Mouse (Mus musculus) hindbrain, embryonic 11.5 days (tissue): ENCODE results near the gene Lsamp. TPM values are rescaled to one million over a fixed set of nuclear protein-coding genes. Genes with fewer than 3 reads are reported as not detected.

Experiments used
- ATAC-seq: fragments of 200-750 bp; cut with Nextera tagmentation; 2 replicates; pipeline ENCODE4 v1.8.0; 2017; ENCODE audit warnings: mild to moderate bottlenecking, moderate TSS enrichment, moderate library complexity; ENCODE audit not compliant: low FRiP score
- DNase-seq: peaks from one replicate; pipeline ENCODE4 v3.0.0-alpha.2; 2015; ENCODE audit warnings: low spot score
- H3K27ac ChIP-seq: fragments of 300-500 bp; sonication (generic); 2 replicates; pipeline ENCODE4 v1.5.1; 2014; ENCODE audit warnings: mild to moderate bottlenecking, low read depth, low read length
- H3K27me3 ChIP-seq: fragments of 300-500 bp; sonication (generic); 2 replicates; pipeline ENCODE4 v1.6.1; 2014; ENCODE audit warnings: mild to moderate bottlenecking, low read length, moderate library complexity, mixed read lengths; ENCODE audit not compliant: control insufficient read depth, insufficient read depth
- H3K36me3 ChIP-seq: fragments of 300-500 bp; sonication (generic); 2 replicates; pipeline ENCODE4 v1.6.1; 2014; ENCODE audit warnings: mild to moderate bottlenecking, low read length, moderate library complexity, mixed read lengths; ENCODE audit not compliant: control insufficient read depth, insufficient read depth
- H3K4me1 ChIP-seq: fragments of 300-500 bp; sonication (generic); replicated peaks from 2 replicates; pipeline ENCODE4 v1.6.1; 2014; ENCODE audit warnings: low read length, mixed read lengths; ENCODE audit not compliant: control insufficient read depth, insufficient read depth
- H3K4me2 ChIP-seq: fragments of 300-500 bp; sonication (generic); replicated peaks from 2 replicates; pipeline ENCODE4 v1.6.1; 2014; ENCODE audit warnings: mild to moderate bottlenecking, low read depth, low read length
- H3K4me3 ChIP-seq: fragments of 300-500 bp; sonication (generic); 2 replicates; pipeline ENCODE4 v1.5.1; 2014; ENCODE audit warnings: low read depth, low read length
- H3K9ac ChIP-seq: fragments of 300-500 bp; sonication (generic); 2 replicates; pipeline ENCODE4 v1.6.1; 2014; ENCODE audit warnings: low read depth, low read length
- H3K9me3 ChIP-seq: fragments of 300-500 bp; sonication (generic); 2 replicates; pipeline ENCODE4 v1.6.1; 2016; ENCODE audit warnings: low read length; ENCODE audit not compliant: control insufficient read depth
- WGBS: fragments of 180-500 bp; shearing (Covaris S2); extraction: QIAGEN DNeasy Blood & Tissue Kit; methylation state at CpG from one replicate; pipeline ENCODE4 v1.1.7; 2014; 5-methylcytosine and 5-hydroxymethylcytosine counted together
- polyA plus RNA-seq: library from polyadenylated mRNA; unstranded; fragments of >200 nt; fragmentation: Nextera tagmentation; extraction: Ambion mirVana; gene quantifications from 2 replicates; pipeline ENCODE4 v1.2.1, GENCODE M21; 2014

Lsamp gene
- polyA plus RNA-seq, 1 experiment from 2014 or later, result 16.3 TPM

DNA sequence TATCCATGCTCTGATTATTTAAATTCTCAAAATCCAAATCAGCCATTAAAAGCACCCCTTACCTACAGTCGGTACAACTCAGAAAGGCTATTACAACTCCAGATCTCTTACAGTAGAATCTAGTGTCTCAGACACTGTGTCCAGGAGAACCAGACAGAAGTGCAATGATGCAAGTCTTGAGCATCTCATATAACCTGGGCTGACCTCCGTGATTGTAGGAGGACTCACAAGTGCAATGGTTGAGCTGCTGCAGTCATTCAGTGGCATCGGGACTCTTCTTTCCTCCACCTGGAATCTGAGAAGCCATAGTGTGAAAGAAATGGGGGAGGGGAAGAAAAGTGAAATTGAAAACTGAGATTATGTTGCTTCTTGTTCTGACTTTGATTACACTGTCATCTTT lies 1850.5 kb downstream of the Lsamp start:
- Histone ChIP-seq H3K27ac (no peak overlapping the region), H3K36me3 (no peaks in the 10 kb centered on the region), H3K4me2 (no peak overlapping the region), H3K4me1 (no peaks in the 10 kb centered on the region), H3K27me3 (no peaks in the 10 kb centered on the region), H3K9ac (no peak overlapping the region), H3K4me3 (no peak overlapping the region), H3K9me3 (no peaks in the 10 kb centered on the region)
- WGBS, result 77% methylated on average over 3 of the region's 3 CpGs
- DNase-seq (no peak), ATAC-seq (no peak)

DNA sequence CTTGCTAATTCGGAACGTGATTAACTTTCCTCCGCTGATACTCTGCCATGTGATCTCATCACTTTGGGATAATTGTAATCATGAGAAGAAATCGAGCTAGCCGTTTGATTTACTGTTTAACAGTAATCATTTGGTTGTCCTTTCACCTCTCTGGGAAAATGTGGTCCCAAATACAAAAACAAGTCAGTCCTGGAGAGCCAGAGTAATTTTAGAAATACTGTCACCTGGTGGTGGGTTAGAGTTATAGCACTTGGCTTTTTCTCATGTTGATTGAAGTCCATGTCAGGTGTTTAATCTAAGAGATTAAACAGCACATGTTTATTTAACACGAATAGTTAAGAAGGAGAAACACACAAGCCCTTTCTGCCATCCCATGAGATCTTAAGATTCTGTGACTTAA lies 1851.6 kb downstream of the Lsamp start:
- ATAC-seq, result no peak; the same call in 1 of the 2 replicates
- Histone ChIP-seq H3K4me1 (no peaks in the 10 kb centered on the region), H3K4me3 (no peak overlapping the region), H3K9ac (no peak overlapping the region), H3K36me3 (no peaks in the 10 kb centered on the region), H3K4me2 (no peak overlapping the region), H3K27me3 (no peaks in the 10 kb centered on the region), H3K27ac (no peak overlapping the region), H3K9me3 (no peaks in the 10 kb centered on the region)
- DNase-seq, result peak; percentile 49
- WGBS, result 67% methylated on average over 6 of the region's 6 CpGs

DNA sequence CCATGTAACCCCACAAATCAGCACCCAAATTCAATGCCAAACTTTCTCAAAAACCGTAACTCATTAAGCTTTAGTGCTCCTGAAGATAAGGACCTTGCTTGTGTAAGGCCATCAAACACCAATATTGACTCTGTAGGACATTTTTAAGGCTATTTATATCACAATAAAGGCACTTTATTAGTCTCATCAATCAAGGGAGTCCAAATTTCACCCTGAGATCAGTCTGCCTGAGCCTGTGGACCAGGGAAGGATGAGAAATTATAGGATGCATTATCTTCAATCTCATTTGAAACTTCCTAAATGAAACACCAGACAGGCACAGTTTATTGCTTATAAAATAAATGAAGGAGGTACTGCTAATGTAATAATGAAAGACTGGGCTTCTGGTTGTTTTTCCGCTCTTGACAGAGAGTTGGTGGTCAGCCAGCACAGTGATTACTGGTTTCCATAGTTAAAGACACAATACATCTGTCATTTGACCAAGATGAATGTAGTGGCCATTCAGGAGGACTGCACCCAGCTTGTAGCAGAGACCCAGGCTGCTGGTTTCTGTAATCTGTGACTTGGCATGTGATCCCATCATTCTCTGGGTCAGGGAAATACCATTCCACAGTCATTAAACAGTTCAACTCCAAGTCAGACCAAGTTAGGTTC lies 1855.7 kb downstream of the Lsamp start:
- Histone ChIP-seq H3K9ac (no peak overlapping the region), H3K4me1 (no peaks in the 10 kb centered on the region), H3K9me3 (no peaks in the 10 kb centered on the region), H3K27ac (no peak overlapping the region), H3K27me3 (no peaks in the 10 kb centered on the region), H3K4me2 (no peak overlapping the region), H3K36me3 (no peaks in the 10 kb centered on the region), H3K4me3 (no peak overlapping the region)
- WGBS, result 71% methylated on average over 2 of the region's 2 CpGs
- DNase-seq (no peak), ATAC-seq (0 out of 2 replicates have a peak, but pooled peaks have one; percentile 14)

DNA sequence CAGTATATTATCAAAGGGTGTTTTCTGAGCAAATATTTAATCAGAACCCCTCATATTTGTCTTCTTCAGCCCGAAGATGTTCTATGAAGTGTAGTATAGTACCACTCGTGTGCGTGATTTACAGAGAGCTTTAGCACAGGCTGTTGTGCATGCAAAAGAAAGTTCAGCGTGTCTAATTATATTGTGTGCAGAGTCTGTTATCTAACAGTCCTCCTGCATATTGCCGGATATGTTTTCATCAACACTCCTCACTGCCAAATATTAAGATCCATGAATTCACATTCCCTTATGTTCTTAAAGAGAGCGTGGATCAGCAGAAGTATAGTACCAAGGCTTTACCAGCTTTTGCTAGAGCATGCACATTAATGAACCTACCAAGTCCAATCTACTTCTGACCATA lies 1862.7 kb downstream of the Lsamp start:
- ATAC-seq, result no peak
- DNase-seq, result no peak
- H3K36me3 ChIP-seq, result no peaks in the 10 kb centered on the region
- H3K27ac ChIP-seq, result no peak overlapping the region
- 92% methylated on average over 6 of the region's 6 CpGs for WGBS
- H3K27me3 ChIP-seq, result no peaks in the 10 kb centered on the region
- H3K9me3 ChIP-seq, result no peaks in the 10 kb centered on the region
- no peak overlapping the region for H3K9ac ChIP-seq
- no peak overlapping the region for H3K4me3 ChIP-seq
- no peak overlapping the region for H3K4me2 ChIP-seq
- no peaks in the 10 kb centered on the region for H3K4me1 ChIP-seq

DNA sequence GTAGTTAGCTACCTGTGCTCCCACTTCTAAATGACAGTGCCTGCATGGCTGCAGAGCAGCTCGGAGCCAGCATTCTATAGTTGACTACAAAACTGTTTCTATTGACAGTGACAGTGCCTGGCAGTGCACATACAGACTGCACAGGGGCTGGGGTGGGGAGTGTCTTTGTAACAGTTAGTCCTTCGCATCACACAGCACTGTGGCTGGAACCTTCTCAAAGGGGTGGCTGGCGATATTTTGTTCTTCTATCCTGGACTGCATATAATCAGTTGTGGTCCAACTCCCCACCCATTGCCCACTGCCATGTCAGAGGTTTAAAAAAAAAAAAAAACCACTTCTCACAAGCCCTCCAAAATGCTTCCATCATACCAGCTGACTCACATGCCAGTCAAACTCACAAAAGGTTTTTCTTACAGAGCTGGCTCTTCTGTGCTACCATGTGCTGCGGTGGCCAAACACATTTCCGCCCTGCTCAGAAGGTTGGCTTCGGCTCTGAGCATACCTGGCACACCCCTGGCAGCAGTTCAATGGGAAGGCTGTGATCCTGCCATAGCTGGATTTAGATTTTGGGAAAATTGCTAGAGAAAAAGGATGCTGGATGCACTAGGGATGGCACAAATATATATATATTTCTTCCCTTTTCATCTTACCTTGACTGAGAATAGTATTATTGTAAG lies 1887.9 kb downstream of the Lsamp start:
- Histone ChIP-seq H3K9ac (no peak overlapping the region), H3K4me1 (no peaks in the 10 kb centered on the region), H3K4me2 (no peak overlapping the region), H3K36me3 (no peaks in the 10 kb centered on the region), H3K27ac (no peak overlapping the region), H3K9me3 (no peaks in the 10 kb centered on the region), H3K27me3 (no peaks in the 10 kb centered on the region), H3K4me3 (no peak overlapping the region)
- WGBS, result 84% methylated on average over 6 of the region's 6 CpGs
- ATAC-seq, result no peak
- no peak for DNase-seq

DNA sequence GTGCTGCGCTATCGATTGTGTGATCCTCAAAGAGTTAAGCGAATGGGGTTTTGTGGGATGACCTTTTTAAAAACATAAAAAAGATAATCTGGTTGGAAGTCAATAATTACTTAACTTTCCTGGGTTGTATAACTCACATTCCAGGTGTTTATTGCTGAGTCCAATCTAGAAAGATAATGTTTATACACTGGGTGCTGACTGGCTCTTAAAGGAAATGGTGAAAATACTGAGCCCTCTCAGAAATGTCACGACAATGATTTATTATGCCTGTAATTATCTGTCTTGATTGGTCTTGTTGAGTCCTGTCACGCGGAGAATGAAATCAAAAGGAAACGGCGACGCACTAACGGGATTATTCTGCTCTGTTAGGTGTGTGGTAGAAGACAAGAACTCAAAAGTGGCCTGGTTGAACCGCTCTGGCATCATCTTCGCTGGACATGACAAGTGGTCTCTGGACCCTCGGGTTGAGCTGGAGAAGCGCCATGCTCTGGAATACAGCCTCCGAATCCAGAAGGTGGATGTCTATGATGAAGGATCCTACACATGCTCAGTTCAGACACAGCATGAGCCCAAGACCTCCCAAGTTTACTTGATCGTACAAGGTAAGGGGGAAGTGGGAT lies 1904.5 kb downstream of the Lsamp start:
- Histone ChIP-seq H3K9ac (no peak overlapping the region), H3K9me3 (no peaks in the 10 kb centered on the region), H3K27ac (no peak overlapping the region), H3K27me3 (no peaks in the 10 kb centered on the region), H3K4me3 (no peak overlapping the region), H3K4me1 (no peaks in the 10 kb centered on the region), H3K4me2 (no peak overlapping the region), H3K36me3 (no peaks in the 10 kb centered on the region)
- DNase-seq (no peak), ATAC-seq (no peak)
- WGBS, result 77% methylated on average over 16 of the region's 16 CpGs

DNA sequence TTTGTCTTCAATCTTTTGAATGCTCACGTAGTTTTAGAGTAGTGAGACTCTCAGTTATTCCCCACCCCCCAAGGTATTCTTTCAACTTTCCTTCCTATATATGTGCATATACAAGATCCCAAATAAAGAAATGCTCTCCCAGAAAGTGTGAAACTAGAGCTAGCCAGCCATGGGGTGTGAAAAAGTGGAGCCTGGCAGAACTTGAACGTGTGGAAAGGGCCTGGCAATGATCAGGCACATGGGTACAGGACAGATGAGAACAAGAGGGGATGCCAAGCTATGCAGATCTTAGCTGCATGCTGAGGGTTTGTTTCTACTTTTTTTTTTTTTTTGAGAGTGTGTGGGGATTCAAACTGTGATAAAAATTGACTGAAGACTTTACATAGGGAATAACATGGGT lies 1916.6 kb downstream of the Lsamp start:
- no peaks in the 10 kb centered on the region for H3K27me3 ChIP-seq
- ATAC-seq, result no peak
- no peak overlapping the region for H3K4me3 ChIP-seq
- no peak overlapping the region for H3K4me2 ChIP-seq
- no peak overlapping the region for H3K9ac ChIP-seq
- WGBS, result 57% methylated on average over 2 of the region's 2 CpGs
- H3K36me3 ChIP-seq, result no peaks in the 10 kb centered on the region
- no peaks in the 10 kb centered on the region for H3K9me3 ChIP-seq
- H3K4me1 ChIP-seq, result no peaks in the 10 kb centered on the region
- H3K27ac ChIP-seq, result no peak overlapping the region
- no peak for DNase-seq

DNA sequence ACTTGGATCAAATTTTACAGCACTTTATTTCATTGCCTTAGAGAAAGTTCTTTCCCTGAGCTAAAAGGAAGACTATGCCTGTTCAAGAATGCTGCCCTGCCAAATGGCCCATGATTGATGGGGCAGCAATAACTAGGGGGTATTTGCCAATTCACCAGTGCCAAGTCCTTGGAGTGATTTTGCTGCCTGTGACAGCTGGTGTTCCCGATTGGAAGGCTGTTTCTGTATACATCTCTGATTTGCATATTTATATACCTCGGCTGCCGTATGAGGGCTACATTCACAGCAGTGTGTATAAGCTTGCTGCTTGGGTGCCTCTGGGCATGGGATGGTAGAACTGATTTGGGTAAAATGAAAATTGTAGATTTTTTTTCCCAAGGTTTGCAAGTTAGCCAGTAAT lies 1919.5 kb downstream of the Lsamp start:
- Histone ChIP-seq H3K27ac (no peak overlapping the region), H3K36me3 (no peaks in the 10 kb centered on the region), H3K4me2 (no peak overlapping the region), H3K9me3 (no peaks in the 10 kb centered on the region), H3K27me3 (no peaks in the 10 kb centered on the region), H3K4me3 (no peak overlapping the region), H3K9ac (no peak overlapping the region), H3K4me1 (no peaks in the 10 kb centered on the region)
- DNase-seq (peak; percentile 22), ATAC-seq (peak; percentile 86)
- WGBS, result 53% methylated on average over 3 of the region's 3 CpGs
